Mouse (Mus musculus): ENCODE data around the gene Mfsd11. TPM values are rescaled to one million over a fixed set of nuclear protein-coding genes. Genes with fewer than 3 reads are reported as not detected.
A peak's percentile ranks its signal among the peaks of the same experiment; 100 is the strongest.
"Not testable (repeated sequence)": the region's sequence is repeated elsewhere in the genome, so short reads cannot be mapped to it uniquely, and the experiment has no call there.

The Mfsd11 gene
- polyA plus RNA-seq, 1 experiment from 2014 or later = 35.7 TPM

GRCm38 (mm10) chr11:116823885-116824284 lies 28.4 kb upstream of the Mfsd11 start:
- not testable (repeated sequence) for H3K4me2 ChIP-seq (ENCODE audit: low read depth, low read length); H3K9me3 ChIP-seq (replicated peaks; ENCODE audit: control insufficient read depth, low read length); ATAC-seq (replicated peaks; ENCODE audit: insufficient number of reproducible peaks, low FRiP score, low TSS enrichment, low read depth); H3K36me3 ChIP-seq (replicated peaks; ENCODE audit: control insufficient read depth, insufficient read depth, low read depth, low read length); H3K4me1 ChIP-seq (ENCODE audit: control insufficient read depth, insufficient read depth, low read length); H3K4me3 ChIP-seq (ENCODE audit: low read depth, low read length); H3K27me3 ChIP-seq (ENCODE audit: control insufficient read depth, insufficient read depth, low read length); H3K27ac ChIP-seq (replicated peaks; ENCODE audit: low read depth, low read length); DNase-seq (ENCODE audit: low spot score); H3K9ac ChIP-seq (replicated peaks; ENCODE audit: low read length)
- 98% methylated on average over 10 of the region's 10 CpGs for WGBS

GRCm38 (mm10) chr11:116825230-116825629 lies 27.0 kb upstream of the Mfsd11 start:
- no peak overlapping the region for H3K27ac ChIP-seq (replicated peaks; ENCODE audit: low read depth, low read length)
- no peak for ATAC-seq (replicated peaks; ENCODE audit: insufficient number of reproducible peaks, low FRiP score, low TSS enrichment, low read depth)
- no peaks in the 10 kb centered on the region for H3K9me3 ChIP-seq (replicated peaks; ENCODE audit: control insufficient read depth, low read length)
- WGBS = 56% methylated on average over 5 of the region's 5 CpGs
- no peaks in the 10 kb centered on the region for H3K27me3 ChIP-seq (ENCODE audit: control insufficient read depth, insufficient read depth, low read length)
- H3K36me3 ChIP-seq (replicated peaks; ENCODE audit: control insufficient read depth, insufficient read depth, low read depth, low read length) = no peaks in the 10 kb centered on the region
- DNase-seq (ENCODE audit: low spot score) = no peak
- no peak overlapping the region for H3K9ac ChIP-seq (replicated peaks; ENCODE audit: low read length)
- H3K4me2 ChIP-seq (ENCODE audit: low read depth, low read length) = peak overlapping the region; percentile 15; the same call in 1 of the 2 replicates
- no peak overlapping the region for H3K4me3 ChIP-seq (ENCODE audit: low read depth, low read length)
- H3K4me1 ChIP-seq (ENCODE audit: control insufficient read depth, insufficient read depth, low read length) = peaks cover 5% of the 10 kb centered on the region; the same call in 1 of the 2 replicates

- Histone ChIP-seq H3K36me3 (replicated peaks; ENCODE audit: control insufficient read depth, insufficient read depth, low read depth, low read length) (no peaks in the 10 kb centered on the region), H3K9ac (replicated peaks; ENCODE audit: low read length) (peak overlapping the region; percentile 74), H3K4me3 (ENCODE audit: low read depth, low read length) (peak overlapping the region; percentile 61), H3K4me2 (ENCODE audit: low read depth, low read length) (peak overlapping the region; percentile 76), H3K4me1 (ENCODE audit: control insufficient read depth, insufficient read depth, low read length) (peaks cover 5% of the 10 kb centered on the region; the same call in 1 of the 2 replicates), H3K27ac (replicated peaks; ENCODE audit: low read depth, low read length) (peak overlapping the region; percentile 37; the same call in 1 of the 2 replicates), H3K27me3 (ENCODE audit: control insufficient read depth, insufficient read depth, low read length) (no peaks in the 10 kb centered on the region), H3K9me3 (replicated peaks; ENCODE audit: control insufficient read depth, low read length) (no peaks in the 10 kb centered on the region)
- no peak for DNase-seq (ENCODE audit: low spot score)
- 19% methylated on average over 17 of the region's 17 CpGs for WGBS
- ATAC-seq (replicated peaks; ENCODE audit: insufficient number of reproducible peaks, low FRiP score, low TSS enrichment, low read depth) = no peak
These were observed 25.4 kb upstream of the Mfsd11 start for GRCm38 (mm10) chr11:116826550-116827504.

DNA sequence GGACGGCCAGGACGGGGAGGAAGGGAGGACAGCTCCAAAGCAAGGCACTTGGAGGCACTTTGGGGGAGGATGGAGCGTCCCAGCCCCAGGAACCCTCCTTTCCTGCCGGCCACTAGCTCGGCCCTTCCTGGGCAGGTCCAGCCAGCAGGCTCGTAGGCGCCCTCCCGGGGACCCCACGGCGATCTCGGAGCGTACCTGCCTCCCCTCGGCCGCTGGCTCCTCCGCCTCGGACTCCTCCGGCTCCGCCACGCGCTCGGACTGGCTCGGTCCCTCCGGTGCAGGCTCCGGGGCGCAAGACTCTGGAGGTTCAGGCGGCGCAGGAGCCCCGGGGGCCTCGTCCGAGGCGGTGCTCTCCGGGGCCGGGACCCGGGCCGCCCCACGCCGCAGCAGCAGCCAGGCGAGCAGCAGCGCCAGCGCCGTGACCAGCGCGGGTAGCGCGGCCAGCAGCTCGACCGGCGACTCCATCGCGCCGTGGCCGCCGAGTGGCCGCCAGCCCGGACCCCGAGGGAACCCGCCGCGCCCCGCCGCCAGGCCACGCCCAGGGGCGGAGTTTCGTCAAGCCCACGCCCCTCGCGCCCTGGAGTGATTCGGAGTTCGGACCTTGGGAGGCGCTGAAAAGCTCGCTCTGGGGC lies 24.6 kb upstream of the Mfsd11 start, which contains the start of gene Mxra7:
Gene Mxra7 (minus strand): TSS at position 513 of the 632 bp plus-strand sequence.
- Histone ChIP-seq H3K9ac (replicated peaks; ENCODE audit: low read length) (peak within 1 kb of the TSS; percentile 74), H3K4me1 (ENCODE audit: control insufficient read depth, insufficient read depth, low read length) (peaks cover 5% of the 10 kb centered on the region; the same call in 1 of the 2 replicates), H3K27ac (replicated peaks; ENCODE audit: low read depth, low read length) (peak within 1 kb of the TSS; percentile 37), H3K27me3 (ENCODE audit: control insufficient read depth, insufficient read depth, low read length) (no peaks in the 10 kb centered on the region), H3K9me3 (replicated peaks; ENCODE audit: control insufficient read depth, low read length) (no peaks in the 10 kb centered on the region), H3K36me3 (replicated peaks; ENCODE audit: control insufficient read depth, insufficient read depth, low read depth, low read length) (no peaks in the 10 kb centered on the region), H3K4me3 (ENCODE audit: low read depth, low read length) (peak within 1 kb of the TSS; percentile 61), H3K4me2 (ENCODE audit: low read depth, low read length) (peak within 1 kb of the TSS; percentile 76)
- DNase-seq (ENCODE audit: low spot score) (peak; percentile 85), ATAC-seq (replicated peaks; ENCODE audit: insufficient number of reproducible peaks, low FRiP score, low TSS enrichment, low read depth) (peak; percentile 34; the same call in 1 of the 2 replicates)
- WGBS = under 1% methylated on average over 64 of the region's 71 CpGs

GRCm38 (mm10) chr11:116832172-116832685 lies 20.0 kb upstream of the Mfsd11 start:
- Histone ChIP-seq H3K27ac (replicated peaks; ENCODE audit: low read depth, low read length) (no peak overlapping the region), H3K36me3 (replicated peaks; ENCODE audit: control insufficient read depth, insufficient read depth, low read depth, low read length) (peaks cover 11% of the 10 kb centered on the region), H3K27me3 (ENCODE audit: control insufficient read depth, insufficient read depth, low read length) (no peaks in the 10 kb centered on the region), H3K4me3 (ENCODE audit: low read depth, low read length) (no peak overlapping the region), H3K9me3 (replicated peaks; ENCODE audit: control insufficient read depth, low read length) (no peaks in the 10 kb centered on the region), H3K4me2 (ENCODE audit: low read depth, low read length) (no peak overlapping the region), H3K4me1 (ENCODE audit: control insufficient read depth, insufficient read depth, low read length) (peaks cover 3% of the 10 kb centered on the region; the same call in 1 of the 2 replicates), H3K9ac (replicated peaks; ENCODE audit: low read length) (no peak overlapping the region)
- DNase-seq (ENCODE audit: low spot score) (peak; percentile 71), ATAC-seq (replicated peaks; ENCODE audit: insufficient number of reproducible peaks, low FRiP score, low TSS enrichment, low read depth) (no peak)
- 23% methylated on average over 4 of the region's 4 CpGs for WGBS

DNA sequence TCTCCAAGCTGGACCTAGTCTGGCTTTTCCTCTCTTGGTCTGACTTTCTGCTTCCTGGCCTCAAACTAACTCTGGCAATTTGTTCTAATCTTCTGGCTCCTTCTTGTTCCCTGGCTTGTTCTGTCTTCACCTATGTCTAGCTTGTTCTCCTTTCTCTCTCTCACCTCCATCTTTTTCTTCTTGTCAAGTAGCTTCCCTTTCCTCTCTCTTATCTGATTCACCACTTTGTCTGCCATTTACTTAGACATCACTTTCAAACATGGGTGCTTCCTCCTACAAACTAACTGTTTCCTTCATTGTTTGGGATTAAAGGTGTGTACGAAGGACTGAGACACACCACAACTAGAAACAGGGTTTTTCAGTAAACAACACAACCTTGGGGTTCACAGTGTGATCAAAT lies 17.3 kb upstream of the Mfsd11 start:
- H3K9me3 ChIP-seq (replicated peaks; ENCODE audit: control insufficient read depth, low read length) = no peaks in the 10 kb centered on the region
- ATAC-seq (replicated peaks; ENCODE audit: insufficient number of reproducible peaks, low FRiP score, low TSS enrichment, low read depth) = no peak
- H3K27ac ChIP-seq (replicated peaks; ENCODE audit: low read depth, low read length) = no peak overlapping the region
- no peak overlapping the region for H3K9ac ChIP-seq (replicated peaks; ENCODE audit: low read length)
- peaks cover 14% of the 10 kb centered on the region for H3K36me3 ChIP-seq (replicated peaks; ENCODE audit: control insufficient read depth, insufficient read depth, low read depth, low read length)
- DNase-seq (ENCODE audit: low spot score) = no peak
- 96% methylated on average over 1 of the region's 1 CpGs for WGBS
- H3K4me3 ChIP-seq (ENCODE audit: low read depth, low read length) = no peak overlapping the region
- no peaks in the 10 kb centered on the region for H3K4me1 ChIP-seq (ENCODE audit: control insufficient read depth, insufficient read depth, low read length)
- H3K4me2 ChIP-seq (ENCODE audit: low read depth, low read length) = no peak overlapping the region
- H3K27me3 ChIP-seq (ENCODE audit: control insufficient read depth, insufficient read depth, low read length) = no peaks in the 10 kb centered on the region

DNA sequence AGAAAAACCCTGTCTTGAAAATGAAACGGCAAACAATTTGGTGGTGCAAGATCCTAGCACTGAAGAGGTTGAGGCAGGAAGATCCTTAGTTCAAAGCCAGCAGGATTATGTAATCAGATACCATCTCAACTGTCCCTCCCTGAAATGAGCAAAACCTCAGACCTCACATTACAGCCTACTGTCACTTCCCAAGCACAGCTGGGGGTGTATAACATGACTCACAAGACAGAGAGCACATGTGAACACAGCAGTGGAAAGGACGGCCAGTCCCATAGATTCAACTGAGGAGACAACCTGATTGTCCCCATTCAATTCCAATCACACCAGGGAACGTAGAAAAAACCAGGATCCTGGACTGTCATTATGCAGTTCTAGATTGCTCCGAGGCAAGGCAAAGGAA lies 16.0 kb upstream of the Mfsd11 start:
- Histone ChIP-seq H3K9ac (replicated peaks; ENCODE audit: low read length) (no peak overlapping the region), H3K27ac (replicated peaks; ENCODE audit: low read depth, low read length) (no peak overlapping the region), H3K27me3 (ENCODE audit: control insufficient read depth, insufficient read depth, low read length) (no peaks in the 10 kb centered on the region), H3K4me1 (ENCODE audit: control insufficient read depth, insufficient read depth, low read length) (no peaks in the 10 kb centered on the region; the same call in 1 of the 2 replicates), H3K4me2 (ENCODE audit: low read depth, low read length) (no peak overlapping the region), H3K4me3 (ENCODE audit: low read depth, low read length) (no peak overlapping the region), H3K9me3 (replicated peaks; ENCODE audit: control insufficient read depth, low read length) (no peaks in the 10 kb centered on the region), H3K36me3 (replicated peaks; ENCODE audit: control insufficient read depth, insufficient read depth, low read depth, low read length) (peaks cover 14% of the 10 kb centered on the region)
- no peak for DNase-seq (ENCODE audit: low spot score)
- ATAC-seq (replicated peaks; ENCODE audit: insufficient number of reproducible peaks, low FRiP score, low TSS enrichment, low read depth) = no peak
- 93% methylated on average over 4 of the region's 4 CpGs for WGBS
